Mouse (Mus musculus) ES-Bruce4 (cell line): ENCODE results near the gene 4930432K21Rik.

Source experiments
- CTCF ChIP-seq: IDR thresholded peaks from one replicate; pipeline ENCODE4 v1.8.1; 2011; ENCODE audit warnings: low read depth, low read length
- EP300 ChIP-seq: IDR thresholded peaks from 2 replicates; pipeline ENCODE4 v1.6.1; 2011; ENCODE audit warnings: low read depth, low read length; ENCODE audit not compliant: insufficient read depth

DNA sequence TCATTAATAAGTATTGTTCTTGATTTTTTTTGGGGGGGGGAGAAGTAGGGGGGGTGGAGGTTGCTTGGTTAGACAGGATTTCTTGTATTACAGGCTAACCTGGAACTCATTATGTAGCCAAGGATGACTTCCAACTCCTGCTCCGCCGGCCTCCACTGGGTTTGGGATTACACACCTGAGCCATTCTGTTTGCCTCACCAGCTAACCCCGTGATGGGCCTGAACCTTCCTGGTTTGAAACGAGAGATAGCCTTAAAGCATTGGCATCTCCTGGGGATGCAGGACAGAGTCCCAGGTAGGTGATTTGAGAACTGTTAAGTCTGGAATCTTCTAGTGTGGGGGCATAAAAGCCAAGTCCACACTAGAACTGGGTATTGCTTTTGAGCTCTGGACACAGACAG lies 45.3 kb downstream of the 4930432K21Rik start:
- TF ChIP-seq CTCF (no peak), EP300 (no peak)
